28 mouse cellular contexts compared by ENCODE assay signal in the genomic region with DNA sequence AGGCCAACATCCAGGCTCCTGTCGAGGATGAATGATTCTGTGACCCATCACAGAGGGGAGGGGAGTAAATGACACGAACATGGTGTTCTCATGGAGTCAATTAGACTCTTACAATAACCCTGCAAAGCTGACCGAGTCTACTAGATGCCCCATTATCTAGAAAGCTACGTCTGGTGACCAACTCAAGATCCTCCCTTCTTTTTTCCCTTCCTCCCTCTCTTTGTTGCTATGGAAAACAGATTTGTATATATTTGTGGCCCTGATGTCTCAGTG. TPM values are rescaled to one million over a fixed set of nuclear protein-coding genes. Genes with fewer than 3 reads are reported as not detected.
DNase-seq lines count a peak whose midpoint lies in the region; ATAC-seq and TF ChIP-seq lines count a peak whose summit lies in the region.
"Had no signal": no experiment of that assay in that cellular context is flagged by ENCODE, and none has a peak within 500 bp of the region (broad histone marks: within the 10 kb centered on the region; RNA-seq: fewer than 3 reads in every experiment).

No protein-coding gene starts in this region.

- H3K4me3 ChIP-seq in heart, embryonic 11.5 days (ENCODE audit: low read depth, low read length): no peak overlapping the region
- H3K4me3 ChIP-seq in lung, postnatal 0 days (ENCODE audit: low read depth, low read length): no peak overlapping the region
- no peak overlapping the region for H3K4me3 ChIP-seq in small intestine, adult 2 months (ENCODE audit: low read depth, low read length)

- 52% methylated on average over 4 of the region's 4 CpGs for WGBS in heart, embryonic 11.5 days (ENCODE audit: insufficient replicate concordance)
- 29% methylated on average over 4 of the region's 4 CpGs for WGBS in lung, postnatal 0 days
- 47% methylated on average over 4 of the region's 4 CpGs for WGBS in small intestine, adult 2 months

- no peak overlapping the region for H3K27ac ChIP-seq in heart, embryonic 11.5 days (ENCODE audit: low read depth, low read length)
- no peak overlapping the region for H3K27ac ChIP-seq in lung, postnatal 0 days (ENCODE audit: low read length)
- peak overlapping the region; percentile 58; the same call in 1 of the 2 replicates for H3K27ac ChIP-seq in small intestine, adult 2 months (ENCODE audit: insufficient read depth, low read depth, low read length)

- no peaks in the 10 kb centered on the region for H3K36me3 ChIP-seq in heart, embryonic 11.5 days (ENCODE audit: control insufficient read depth, insufficient read depth, low read length)
- H3K36me3 ChIP-seq in lung, postnatal 0 days (ENCODE audit: insufficient read depth, low read length): no peaks in the 10 kb centered on the region
- H3K36me3 ChIP-seq in small intestine, adult 2 months (ENCODE audit: control insufficient read depth, insufficient read depth, low read length): no peaks in the 10 kb centered on the region
- H3K36me3 ChIP-seq: G1E had no signal

- no peaks in the 10 kb centered on the region for H3K9me3 ChIP-seq in heart, embryonic 11.5 days (replicated peaks; ENCODE audit: control insufficient read depth, low read length)
- H3K9me3 ChIP-seq in lung, postnatal 0 days (ENCODE audit: low read length): no peaks in the 10 kb centered on the region

- H3K4me2 ChIP-seq in heart, embryonic 11.5 days: no peak overlapping the region
- H3K4me2 ChIP-seq in lung, postnatal 0 days (replicated peaks; ENCODE audit: low read depth, low read length): no peak overlapping the region

- no peak overlapping the region for H3K9ac ChIP-seq in heart, embryonic 11.5 days (ENCODE audit: low read depth, low read length)
- H3K9ac ChIP-seq in lung, postnatal 0 days (replicated peaks; ENCODE audit: low read depth): no peak overlapping the region

- no peak for TF ChIP-seq POLR2A in small intestine, adult 2 months (IDR thresholded peaks at IDR 0.05; ENCODE audit: low read depth, low read length)

- DNase-seq in heart, adult 11 months: peak; percentile 57
- DNase-seq in lung, postnatal 0 days (ENCODE audit: low spot score): peak; percentile 53
- no peak for DNase-seq in lung, postnatal 14 days
- peak; percentile 49 for DNase-seq in lung, postnatal 10 days
- no peak for DNase-seq in lung, postnatal 25 days (ENCODE audit: low spot score)
- no peak for DNase-seq in adrenal gland, adult 8-10 months
- DNase-seq: adrenal gland, adult 2 months; adrenal gland, postnatal 10 days; adrenal gland, postnatal 14 days; adrenal gland, postnatal 25 days; adrenal gland, postnatal 36 days; B cell, adult 2 months; cerebellum, adult 11 months; cerebellum, adult 11-12 months; cerebellum, adult 18-20 months had no signal

- H3K4me1 ChIP-seq in heart, embryonic 11.5 days (ENCODE audit: control insufficient read depth, insufficient read depth, low read length): no peaks in the 10 kb centered on the region
- no peaks in the 10 kb centered on the region for H3K4me1 ChIP-seq in lung, postnatal 0 days (ENCODE audit: insufficient read depth, low read depth, low read length)
- peaks cover 11% of the 10 kb centered on the region; the same call in 1 of the 2 replicates for H3K4me1 ChIP-seq in small intestine, adult 2 months (ENCODE audit: control insufficient read depth, insufficient read depth, insufficient read length, low read length)

- no peak for TF ChIP-seq CTCF in lung, postnatal 0 days (IDR thresholded peaks at IDR 0.05)
- TF ChIP-seq CTCF in small intestine, adult 2 months (IDR thresholded peaks at IDR 0.05; ENCODE audit: extremely low read depth, insufficient read length, insufficient replicate concordance, low read depth, low read length): no peak

- no peak for TF ChIP-seq EP300 in lung, postnatal 0 days (IDR thresholded peaks at IDR 0.05)

- no peak for ATAC-seq in heart, embryonic 11.5 days (replicated peaks; ENCODE audit: insufficient number of reproducible peaks, low FRiP score, low TSS enrichment)
- no peak for ATAC-seq in lung, postnatal 0 days
- ATAC-seq: activated CD4-positive, CD25-positive, alpha-beta regulatory T cell, adult 4 months; CD4-positive, CD25-positive, alpha-beta regulatory T cell, adult 4 months; Patski had no signal

- H3K27me3 ChIP-seq in heart, embryonic 11.5 days (ENCODE audit: control insufficient read depth, insufficient read depth, low read length): no peaks in the 10 kb centered on the region
- no peaks in the 10 kb centered on the region for H3K27me3 ChIP-seq in lung, postnatal 0 days (replicated peaks; ENCODE audit: insufficient read depth, low read length)
- H3K27me3 ChIP-seq in small intestine, adult 2 months (ENCODE audit: control insufficient read depth, insufficient read depth, low read length): no peaks in the 10 kb centered on the region
- H3K27me3 ChIP-seq: CH12.LX, Patski had no signal

RNA-seq across cellular contexts. Expression of a gene that starts 22.0 kb away (rescaled TPM):
- polyA plus RNA-seq in heart, embryonic 11.5 days (2014; fragmentation: Nextera tagmentation; extraction: Ambion mirVana): not detected in 2 replicates
- polyA plus RNA-seq in lung, postnatal 0 days (2015; fragmentation: Nextera tagmentation; extraction: Ambion mirVana): not detected in 2 replicates
- polyA plus RNA-seq in small intestine, adult 2 months (2012; rRNA removed): not detected in 2 replicates
- total RNA-seq in adrenal gland, adult 8-10 months (2022): not detected
- total RNA-seq: adrenal gland, adult 18-20 months; adrenal gland, adult 2 months; adrenal gland, postnatal 10 days; adrenal gland, postnatal 14 days; adrenal gland, postnatal 25 days; adrenal gland, postnatal 36 days; adrenal gland, postnatal 4 days; CH12.LX; ES-E14; G1E; MEL had no signal
- polyA plus RNA-seq: activated CD4-positive, CD25-positive, alpha-beta regulatory T cell, adult 4 months; adrenal gland, adult 2 months; brain, embryonic 14.5 days; C2C12; G1E; Patski had no signal

RNA-seq across cellular contexts. Expression of a gene that starts 59.7 kb away (rescaled TPM):
- 0.04 TPM in 1 of 2 replicates, not detected in the other for polyA plus RNA-seq in heart, embryonic 11.5 days (2014; fragmentation: Nextera tagmentation; extraction: Ambion mirVana)
- 1.0 and 1.4 TPM in 2 replicates for polyA plus RNA-seq in lung, postnatal 0 days (2015; fragmentation: Nextera tagmentation; extraction: Ambion mirVana)
- polyA plus RNA-seq in small intestine, adult 2 months (2012; rRNA removed): 0.04 and 0.25 TPM in 2 replicates
- total RNA-seq in adrenal gland, adult 8-10 months (2022): under 1 TPM; 0.34 to 0.83 (median 0.36) TPM
- total RNA-seq: MEL had no signal
- polyA plus RNA-seq: adrenal gland, adult 2 months; G1E had no signal

Comparison
In these comparisons a context has a peak if more than half of its experiments do, and no peak if none do; other contexts are left out.
1. DNase-seq: peak in heart, adult 11 months (single experiment), lung, postnatal 0 days (single experiment) and lung, postnatal 10 days (single experiment); none in lung, postnatal 14 days (single experiment), lung, postnatal 25 days (single experiment) and adrenal gland, adult 8-10 months (single experiment).